In genomic region chr19:27663296-27663695, GRCm38 (mm10) we compare ENCODE assay signal across 14 mouse cellular contexts.
DNase-seq lines count a peak whose midpoint lies in the region.
"Had no signal": no experiment of that assay in that cellular context is flagged by ENCODE, and none has a peak within 500 bp of the region (broad histone marks: within the 10 kb centered on the region; RNA-seq: fewer than 3 reads in every experiment).

No protein-coding gene starts in this region.

- peak; percentile 2 for DNase-seq in left cerebral cortex, adult 11 months (ENCODE audit: low spot score)
- DNase-seq in left cerebral cortex, postnatal 10 days (ENCODE audit: extremely low spot score in 1 of 2, low spot score in 2 of 2) = no peak
- DNase-seq in Muller cell, postnatal 12 days (ENCODE audit: inconsistent ontology term) = peak; percentile 68
- DNase-seq in brain, embryonic 18.5 days (ENCODE audit: low read depth, low spot score) = peak; percentile 1
- peak; percentile 16 for DNase-seq in telencephalon, adult 2 months (ENCODE audit: low read depth, low spot score)
- no peak for DNase-seq in right cerebral cortex, postnatal 36 days (ENCODE audit: low spot score in 2 of 2)
- DNase-seq: adrenal gland, postnatal 25 days; cerebellum, adult 11 months; cerebellum, adult 8-10 months; cerebellum, postnatal 14 days; embryo, embryonic 11 days; gastrocnemius, postnatal 25 days; heart, postnatal 10 days; heart, postnatal 4 days had no signal

- intact Hi-C loops in left cerebral cortex, postnatal 10 days (cut with DNase I) = no loop called here

Comparison
In these comparisons a context has a peak if more than half of its experiments do, and no peak if none do; other contexts are left out.
1. DNase-seq: peak in left cerebral cortex, adult 11 months (single experiment), Muller cell, postnatal 12 days (single experiment), brain, embryonic 18.5 days (single experiment) and telencephalon, adult 2 months (single experiment); none in left cerebral cortex, postnatal 10 days (0 of 2) and right cerebral cortex, postnatal 36 days (0 of 2).